Mouse (Mus musculus) lung, adult 2 months (tissue): ENCODE results near the gene Gm1673.

Source experiments
- CTCF ChIP-seq: fragments of 200-500 bp; IDR thresholded peaks from 2 replicates; pipeline ENCODE4 v1.5.1; 2011; ENCODE audit warnings: mild to moderate bottlenecking, low read length, control low read depth; ENCODE audit not compliant: insufficient read depth
- POLR2A ChIP-seq: fragments of 200-500 bp; IDR thresholded peaks from 2 replicates; pipeline ENCODE4 v1.6.1; 2011; ENCODE audit warnings: low read depth, mild to moderate bottlenecking, control low read depth, low read length, borderline replicate concordance; ENCODE audit errors: extremely low read depth

- no peak for TF ChIP-seq POLR2A
- no peak for TF ChIP-seq CTCF
Observed at GRCm38 (mm10) chr5:33937230-33937629, 46.0 kb upstream of the Gm1673 start.
